Mouse (Mus musculus) heart, adult 2 months (tissue): Measurements from ENCODE around the gene Rps27.

Experiments
- CTCF ChIP-seq: fragments of 200-600 bp; IDR thresholded peaks from 2 replicates; pipeline ENCODE4 v1.8.1; 2022; ENCODE audit warnings: antibody characterized with exemption, mild to moderate bottlenecking, moderate library complexity
- EP300 ChIP-seq: fragments of 200-500 bp; IDR thresholded peaks from 2 replicates; pipeline ENCODE4 v1.6.1; 2011; ENCODE audit warnings: low read depth, low read length, control low read depth; ENCODE audit not compliant: insufficient read depth
- POLR2A ChIP-seq: fragments of 200-500 bp; IDR thresholded peaks from 2 replicates; pipeline ENCODE4 v1.6.1; 2011; ENCODE audit warnings: mild to moderate bottlenecking, low read depth, low read length, control low read depth; ENCODE audit not compliant: insufficient read depth

GRCm38 (mm10) chr3:90194759-90195158 is 18.7 kb downstream of the Rps27 start:
- TF ChIP-seq CTCF = no peak
- no peak for TF ChIP-seq POLR2A
- TF ChIP-seq EP300 = no peak
